Mouse (Mus musculus) erythroblast, embryonic 14.5 days (primary cell): Measurements from ENCODE around the gene Suv39h1. TPM values are rescaled to one million over a fixed set of nuclear protein-coding genes. Genes with fewer than 3 reads are reported as not detected.
"Not testable (repeated sequence)": the region's sequence is repeated elsewhere in the genome, so short reads cannot be mapped to it uniquely, and the experiment has no call there.

Experiments used
- H3K27me3 ChIP-seq: 2 replicates; pipeline ENCODE4 v1.6.1; 2012; ENCODE audit warnings: inconsistent platforms; ENCODE audit not compliant: control insufficient read depth
- H3K36me3 ChIP-seq: 2 replicates; pipeline ENCODE4 v1.6.1; 2012; ENCODE audit warnings: mild to moderate bottlenecking, inconsistent platforms; ENCODE audit not compliant: control insufficient read depth
- H3K4me1 ChIP-seq: 2 replicates; pipeline ENCODE4 v1.6.1; 2012; ENCODE audit warnings: inconsistent platforms; ENCODE audit not compliant: control insufficient read depth
- H3K4me3 ChIP-seq: replicated peaks from 2 replicates; pipeline ENCODE3; 2012; ENCODE audit warnings: moderate library complexity, mild to moderate bottlenecking, inconsistent platforms
- H3K9me3 ChIP-seq: 2 replicates; pipeline ENCODE4 v1.6.1; 2012; ENCODE audit warnings: low read length, inconsistent platforms, mixed read lengths; ENCODE audit not compliant: control insufficient read depth
- GATA1 ChIP-seq: IDR thresholded peaks from 2 replicates; pipeline ENCODE4 v1.6.1; 2012; ENCODE audit warnings: low read length, inconsistent platforms, mixed read lengths
- TAL1 ChIP-seq: IDR thresholded peaks from 3 replicates; pipeline ENCODE4 v1.6.1; 2012; ENCODE audit warnings: low read length, inconsistent platforms, mixed read lengths
- polyA plus RNA-seq: library from polyadenylated mRNA; stranded (reverse); fragments of >175 nt; gene quantifications from 2 replicates; pipeline ENCODE4 v1.2.3, GENCODE M21; 2012

Suv39h1 gene
- polyA plus RNA-seq, 1 experiment: 1.1 TPM

DNA sequence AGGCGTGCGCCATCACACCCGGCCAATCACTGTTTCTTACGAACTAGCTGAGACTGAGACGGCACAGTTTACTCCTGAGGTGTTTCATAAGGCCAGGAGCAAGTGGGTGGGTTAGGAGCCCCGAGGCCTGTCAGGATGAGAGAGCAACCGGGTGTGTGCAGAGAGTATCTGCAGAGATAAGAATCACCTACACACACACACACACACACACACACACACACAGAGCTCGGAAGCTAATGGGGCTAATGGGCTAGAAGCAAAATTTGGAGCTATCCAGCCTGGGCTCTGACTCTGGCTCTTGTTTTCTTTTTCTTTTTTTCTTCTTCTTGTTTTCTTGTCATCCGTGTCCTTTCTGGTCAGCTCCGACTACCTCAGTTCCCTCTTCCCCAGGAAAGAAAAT, 21.0 kb upstream of the Suv39h1 start:
- no peaks in the 10 kb centered on the region for H3K27me3 ChIP-seq
- H3K4me1 ChIP-seq: peaks cover 22% of the 10 kb centered on the region
- no peaks in the 10 kb centered on the region for H3K36me3 ChIP-seq
- H3K4me3 ChIP-seq: peak overlapping the region; percentile 62
- H3K9me3 ChIP-seq: no peaks in the 10 kb centered on the region
- TF ChIP-seq GATA1: no peak
- TF ChIP-seq TAL1: no peak

DNA sequence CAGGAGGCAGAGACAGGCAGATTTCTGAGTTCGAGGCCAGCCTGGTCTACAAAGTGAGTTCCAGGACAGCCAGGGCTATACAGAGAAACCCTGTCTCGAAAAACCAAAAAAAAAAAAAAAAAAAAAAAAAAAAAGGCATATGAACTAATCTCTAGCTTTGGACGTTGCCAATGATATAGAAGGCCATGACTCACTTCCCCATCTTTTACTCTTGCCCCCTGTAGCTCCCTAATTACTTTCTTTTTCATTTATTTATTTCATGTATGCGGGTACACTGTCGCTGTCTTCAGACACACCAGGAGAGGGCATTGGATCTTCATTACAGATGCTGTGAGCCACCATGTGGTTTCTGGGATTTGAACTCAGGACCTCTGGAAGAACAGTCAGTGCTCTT, 16.4 kb upstream of the Suv39h1 start:
- not testable (repeated sequence) for H3K4me3 ChIP-seq, H3K27me3 ChIP-seq, H3K9me3 ChIP-seq, H3K36me3 ChIP-seq
- peaks cover 17% of the 10 kb centered on the region for H3K4me1 ChIP-seq

DNA sequence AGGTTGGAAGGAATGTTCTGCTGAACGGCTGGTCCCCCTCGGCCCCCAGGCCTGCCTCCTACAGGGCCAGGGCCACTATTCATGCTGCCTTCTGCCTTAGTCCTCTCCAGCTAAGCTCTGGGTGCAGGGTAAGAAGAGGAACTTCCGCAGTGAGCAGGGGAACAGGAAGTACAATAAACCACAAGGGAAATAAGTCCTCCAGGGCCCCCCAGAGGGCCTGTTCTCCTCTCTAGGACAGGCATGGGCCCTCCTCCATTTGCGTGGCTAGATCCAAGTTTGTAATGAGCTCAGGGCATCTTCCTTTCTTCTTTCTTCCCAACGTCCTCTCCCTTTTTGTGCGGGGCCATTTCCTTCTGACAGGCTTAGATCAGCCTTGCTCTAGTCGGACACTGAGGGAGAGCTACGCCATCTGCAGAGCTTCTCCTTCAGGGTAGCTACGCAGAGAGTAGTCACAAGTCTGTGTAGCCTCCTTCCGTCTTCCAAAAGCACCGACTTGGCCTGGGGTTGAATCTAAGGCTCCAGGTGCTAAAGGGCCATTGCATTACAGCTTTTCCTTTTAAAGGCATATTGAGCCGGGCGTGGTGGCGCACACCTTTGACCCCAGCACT, 15.9 kb upstream of the Suv39h1 start, which contains the start of gene Was:
Gene Was, minus strand, starts transcription at position 153 of the 608 bp plus-strand sequence.
- Histone ChIP-seq H3K4me1 (peaks cover 14% of the 10 kb centered on the region), H3K36me3 (no peaks in the 10 kb centered on the region; the same call in 1 of the 2 replicates), H3K27me3 (no peaks in the 10 kb centered on the region), H3K4me3 (peak within 1 kb of the TSS; percentile 43), H3K9me3 (peaks cover 2% of the 10 kb centered on the region; the same call in 1 of the 2 replicates)
- TF ChIP-seq GATA1: no peak
- TF ChIP-seq TAL1: no peak

- no peaks in the 10 kb centered on the region for H3K27me3 ChIP-seq
- H3K4me1 ChIP-seq: peaks cover 12% of the 10 kb centered on the region
- TF ChIP-seq GATA1: no peak
- TF ChIP-seq TAL1: no peak
- H3K9me3 ChIP-seq: peaks cover 2% of the 10 kb centered on the region; the same call in 1 of the 2 replicates
- no peaks in the 10 kb centered on the region; the same call in 1 of the 2 replicates for H3K36me3 ChIP-seq
- peak overlapping the region; percentile 43 for H3K4me3 ChIP-seq
Observed at GRCm38 (mm10) chrX:8089746-8090145, 15.2 kb upstream of the Suv39h1 start.

GRCm38 (mm10) chrX:8085611-8086010, 11.1 kb upstream of the Suv39h1 start:
- Histone ChIP-seq H3K27me3 (no peaks in the 10 kb centered on the region), H3K9me3 (peaks cover 2% of the 10 kb centered on the region; the same call in 1 of the 2 replicates), H3K4me3 (no peak overlapping the region), H3K4me1 (peaks cover 11% of the 10 kb centered on the region), H3K36me3 (no peaks in the 10 kb centered on the region; the same call in 1 of the 2 replicates)
- TF ChIP-seq TAL1 (no peak), GATA1 (peak; percentile 80)

- Histone ChIP-seq H3K4me1 (peaks cover 3% of the 10 kb centered on the region), H3K9me3 (peaks cover 1% of the 10 kb centered on the region; the same call in 1 of the 2 replicates), H3K27me3 (no peaks in the 10 kb centered on the region), H3K4me3 (no peak overlapping the region), H3K36me3 (no peaks in the 10 kb centered on the region; the same call in 1 of the 2 replicates)
- TF ChIP-seq GATA1 (no peak), TAL1 (no peak)
Observed at GRCm38 (mm10) chrX:8084771-8085259, 10.3 kb upstream of the Suv39h1 start.

- Histone ChIP-seq H3K4me3 (peak overlapping the region; percentile 91), H3K4me1 (peaks cover 30% of the 10 kb centered on the region), H3K36me3 (peaks cover 27% of the 10 kb centered on the region), H3K27me3 (no peaks in the 10 kb centered on the region), H3K9me3 (0 out of 2 replicates have a peak, but pooled peaks cover 2% of the 10 kb centered on the region)
- TF ChIP-seq GATA1: no peak
- no peak for TF ChIP-seq TAL1
Observed at GRCm38 (mm10) chrX:8075104-8075503, 544 bp upstream of the Suv39h1 start.

DNA sequence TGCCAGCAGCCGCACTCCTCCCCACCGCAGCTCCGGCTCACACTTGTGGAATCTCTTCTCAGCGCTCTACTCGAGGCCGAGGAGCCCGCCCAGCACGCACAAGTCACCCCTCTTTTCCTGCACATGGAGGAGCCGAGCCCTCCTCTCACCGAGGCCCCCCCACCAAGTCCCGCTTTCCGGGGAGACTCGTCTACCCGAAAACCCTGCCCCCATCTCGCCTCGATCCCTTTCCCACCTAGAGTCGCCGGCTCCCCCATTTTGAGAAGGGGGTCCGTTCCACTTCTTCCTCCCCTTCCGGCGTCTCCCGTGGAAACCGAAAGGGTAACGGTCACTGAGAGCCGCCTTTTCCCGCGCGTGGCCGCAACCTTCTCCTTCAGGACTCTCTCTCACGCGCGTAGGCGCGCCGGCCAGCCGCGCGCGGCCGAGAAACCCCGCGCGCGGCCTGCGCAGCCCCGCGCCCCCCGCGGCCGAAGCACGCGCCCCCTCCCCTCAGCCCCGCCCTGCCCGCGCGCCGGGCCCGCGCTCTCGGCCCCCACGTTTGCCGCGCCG, 605 bp downstream of the Suv39h1 start:
- peaks cover 38% of the 10 kb centered on the region for H3K36me3 ChIP-seq
- peak overlapping the region; percentile 91 for H3K4me3 ChIP-seq
- 0 out of 2 replicates have a peak, but pooled peaks cover 2% of the 10 kb centered on the region for H3K9me3 ChIP-seq
- no peak for TF ChIP-seq GATA1
- TF ChIP-seq TAL1: no peak
- peaks cover 30% of the 10 kb centered on the region for H3K4me1 ChIP-seq
- H3K27me3 ChIP-seq: no peaks in the 10 kb centered on the region

DNA sequence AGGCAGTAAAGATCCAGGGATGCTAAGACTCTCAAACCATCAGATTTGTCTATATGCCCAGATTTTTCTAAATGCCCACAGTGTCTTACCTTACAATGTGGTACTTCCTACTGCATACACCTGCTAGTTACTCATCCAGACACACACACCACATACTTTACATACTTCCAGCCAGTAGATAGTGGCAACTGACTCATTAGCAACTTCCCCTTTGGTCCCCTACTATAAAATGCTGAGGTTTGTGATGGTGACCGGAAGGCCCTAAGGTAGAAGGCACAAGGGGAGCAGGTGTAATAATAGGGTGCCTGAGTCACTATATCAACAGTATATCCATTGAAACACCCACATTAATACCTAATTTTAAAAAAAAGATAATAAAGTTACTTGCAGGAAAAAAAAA, 5.4 kb downstream of the Suv39h1 start:
- no peak for TF ChIP-seq GATA1
- no peak for TF ChIP-seq TAL1
- Histone ChIP-seq H3K9me3 (no peaks in the 10 kb centered on the region), H3K27me3 (no peaks in the 10 kb centered on the region), H3K4me1 (peaks cover 14% of the 10 kb centered on the region), H3K36me3 (peaks cover 85% of the 10 kb centered on the region), H3K4me3 (no peak overlapping the region)

DNA sequence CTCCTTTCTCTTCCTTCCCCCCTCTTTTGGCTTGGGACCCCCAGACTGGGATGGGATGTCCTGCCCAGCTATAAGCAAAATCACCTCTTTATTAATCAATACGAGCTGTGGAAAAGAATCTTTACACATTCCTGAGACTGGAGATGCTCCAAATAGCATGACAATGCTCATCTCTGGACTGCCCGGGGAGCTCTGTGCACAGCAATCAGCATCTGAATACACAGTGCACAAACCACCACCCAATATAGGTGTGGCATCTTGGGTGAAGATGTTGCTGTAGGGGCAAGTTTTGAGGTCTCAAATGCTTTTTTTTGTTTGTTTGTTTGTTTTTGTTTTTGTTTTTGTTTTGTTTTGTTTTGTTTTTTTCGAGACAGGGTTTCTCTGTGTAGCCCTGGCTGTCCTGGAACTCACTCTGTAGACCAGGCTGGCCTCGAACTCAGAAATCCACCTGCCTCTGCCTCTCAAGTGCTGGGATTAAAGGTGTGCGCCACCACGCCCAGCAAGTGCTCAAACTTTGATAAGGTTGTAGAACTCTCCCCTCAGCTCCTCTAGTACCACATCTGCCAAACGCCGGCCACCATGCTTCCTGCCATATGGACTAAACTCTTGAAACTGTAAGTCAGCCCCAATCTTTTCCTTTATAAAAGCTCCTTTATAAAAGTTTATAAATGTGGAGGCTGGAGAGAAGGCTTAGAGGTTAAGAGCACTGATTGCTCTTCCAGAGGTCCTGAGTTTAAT, 23.3 kb downstream of the Suv39h1 start:
- not testable (repeated sequence) for H3K4me3 ChIP-seq, H3K9me3 ChIP-seq, H3K27me3 ChIP-seq, H3K4me1 ChIP-seq, H3K36me3 ChIP-seq
